Mouse (Mus musculus) granulocyte monocyte progenitor cell, adult 5-6 weeks (primary cell): ENCODE measurements around the gene Actr10. TPM values are rescaled to one million over a fixed set of nuclear protein-coding genes. Genes with fewer than 3 reads are reported as not detected.

Experiments used
- ATAC-seq: replicated peaks from 2 replicates; pipeline ENCODE4 v1.8.0; 2016; ENCODE audit warnings: mild to moderate bottlenecking, moderate TSS enrichment, inconsistent platforms; ENCODE audit not compliant: poor library complexity, severe bottlenecking
- total RNA-seq, 2 experiments: library from RNA; stranded (forward) in 1 of 2; stranded (reverse) in 1 of 2; fragments of 200-712, 200-1000 nt in 1 of 2; fragments of >200 nt in 1 of 2; fragmentation: Nextera tagmentation in 1 of 2; gene quantifications; 2 replicates each; pipeline ENCODE4 v1.2.3; 2014 to 2017

The Actr10 gene
- total RNA-seq, 2 experiments from 2014 or later: 52.2 to 74.6 TPM

DNA sequence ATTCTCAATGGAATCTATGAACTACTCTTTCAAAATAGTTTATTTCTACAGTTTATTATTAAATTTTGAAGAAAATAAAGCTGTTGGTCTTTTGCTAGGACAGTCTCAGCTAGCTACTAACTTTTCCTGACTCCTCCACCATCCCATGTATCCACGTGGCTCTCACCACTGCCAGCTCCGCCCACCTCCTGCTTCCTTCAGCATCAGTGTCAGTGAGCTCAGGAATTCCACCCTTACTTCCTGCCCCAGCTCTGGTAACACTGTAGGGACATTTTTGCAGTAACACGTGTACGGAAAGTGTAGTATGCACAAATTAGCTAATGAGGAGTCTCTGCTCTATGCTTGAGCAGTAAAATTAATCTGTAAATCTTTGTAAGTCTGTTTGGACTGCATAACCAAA, 72.1 kb downstream of the Actr10 start:
- no peak for ATAC-seq

Other genes starting within 250 kb of the Actr10 start
- 2.6 and 4.1 TPM in 2 replicates for gene Frmd6, start 112.3 kb upstream of the Actr10 start, total RNA-seq (2014; fragmentation: Nextera tagmentation)
- gene Frmd6, start 112.3 kb upstream of the Actr10 start, total RNA-seq (2017): 4.1 and 7.4 TPM in 2 replicates
- gene Psma3, start 36.8 kb downstream of the Actr10 start, total RNA-seq (2014; fragmentation: Nextera tagmentation): 400 and 405 TPM in 2 replicates
- gene Psma3, start 36.8 kb downstream of the Actr10 start, total RNA-seq (2017): 401 and 460 TPM in 2 replicates
- 23.8 and 26.9 TPM in 2 replicates for gene Arid4a, start 78.1 kb downstream of the Actr10 start, total RNA-seq (2014; fragmentation: Nextera tagmentation)
- 43.3 and 46.0 TPM in 2 replicates for gene Arid4a, start 78.1 kb downstream of the Actr10 start, total RNA-seq (2017)
- gene Tomm20l, start 173.6 kb downstream of the Actr10 start, total RNA-seq (2014; fragmentation: Nextera tagmentation): not detected in 2 replicates
- gene Tomm20l, start 173.6 kb downstream of the Actr10 start, total RNA-seq (2017): not detected in 2 replicates
- 86.1 and 90.9 TPM in 2 replicates for gene Timm9, start 198.8 kb downstream of the Actr10 start, total RNA-seq (2014; fragmentation: Nextera tagmentation)
- gene Timm9, start 198.8 kb downstream of the Actr10 start, total RNA-seq (2017): 70.5 and 74.0 TPM in 2 replicates
- gene 2700049A03Rik, start 199.0 kb downstream of the Actr10 start, total RNA-seq (2014; fragmentation: Nextera tagmentation): 18.0 and 20.9 TPM in 2 replicates
- gene 2700049A03Rik, start 199.0 kb downstream of the Actr10 start, total RNA-seq (2017): 11.8 and 17.8 TPM in 2 replicates